Mouse (Mus musculus): ENCODE measurements around the gene Sec22c. TPM values are rescaled to one million over a fixed set of nuclear protein-coding genes. Genes with fewer than 3 reads are reported as not detected.

The Sec22c gene
- polyA plus RNA-seq, 1 experiment from 2014 or later = 7.4 TPM

- peaks cover 28% of the 10 kb centered on the region for H3K27me3 ChIP-seq (ENCODE audit: insufficient read depth, low read length)
- TF ChIP-seq CTCF (IDR thresholded peaks at IDR 0.05; ENCODE audit: low read depth) = no peak
- ATAC-seq (replicated peaks; ENCODE audit: low FRiP score, low read depth) = no peak
- no peaks in the 10 kb centered on the region for H3K9me3 ChIP-seq (replicated peaks; ENCODE audit: low read length)
- H3K9ac ChIP-seq (ENCODE audit: low read depth, low read length) = no peak overlapping the region
- H3K4me1 ChIP-seq (replicated peaks; ENCODE audit: insufficient read depth, low read length) = peaks cover 15% of the 10 kb centered on the region; the same call in 1 of the 2 replicates
- no peak overlapping the region for H3K4me2 ChIP-seq (ENCODE audit: low read length)
- no peak overlapping the region for H3K27ac ChIP-seq
- DNase-seq (ENCODE audit: low spot score) = no peak
- no peaks in the 10 kb centered on the region for H3K36me3 ChIP-seq (ENCODE audit: insufficient read depth, low read length)
- 54% methylated on average over 16 of the region's 16 CpGs for WGBS
- no peak overlapping the region for H3K4me3 ChIP-seq (replicated peaks; ENCODE audit: low read depth, low read length)
Observed at GRCm38 (mm10) chr9:121639790-121640189, 65.5 kb downstream of the Sec22c start.

GRCm38 (mm10) chr9:121635835-121636576 is 69.3 kb downstream of the Sec22c start:
- H3K27me3 ChIP-seq (ENCODE audit: insufficient read depth, low read length) = peaks cover 11% of the 10 kb centered on the region
- no peak overlapping the region for H3K4me2 ChIP-seq (ENCODE audit: low read length)
- no peak overlapping the region for H3K27ac ChIP-seq
- no peak overlapping the region for H3K4me3 ChIP-seq (replicated peaks; ENCODE audit: low read depth, low read length)
- H3K9me3 ChIP-seq (replicated peaks; ENCODE audit: low read length) = no peaks in the 10 kb centered on the region
- no peak for TF ChIP-seq CTCF (IDR thresholded peaks at IDR 0.05; ENCODE audit: low read depth)
- WGBS = 46% methylated on average over 7 of the region's 7 CpGs
- DNase-seq (ENCODE audit: low spot score) (no peak), ATAC-seq (replicated peaks; ENCODE audit: low FRiP score, low read depth) (no peak)
- no peaks in the 10 kb centered on the region for H3K4me1 ChIP-seq (replicated peaks; ENCODE audit: insufficient read depth, low read length)
- no peaks in the 10 kb centered on the region for H3K36me3 ChIP-seq (ENCODE audit: insufficient read depth, low read length)
- H3K9ac ChIP-seq (ENCODE audit: low read depth, low read length) = no peak overlapping the region

GRCm38 (mm10) chr9:121633306-121633705 is 72.0 kb downstream of the Sec22c start:
- no peak for TF ChIP-seq CTCF (IDR thresholded peaks at IDR 0.05; ENCODE audit: low read depth)
- WGBS = 67% methylated on average over 6 of the region's 6 CpGs
- Histone ChIP-seq H3K9ac (ENCODE audit: low read depth, low read length) (no peak overlapping the region), H3K9me3 (replicated peaks; ENCODE audit: low read length) (no peaks in the 10 kb centered on the region), H3K4me1 (replicated peaks; ENCODE audit: insufficient read depth, low read length) (no peaks in the 10 kb centered on the region), H3K4me2 (ENCODE audit: low read length) (no peak overlapping the region), H3K27me3 (ENCODE audit: insufficient read depth, low read length) (no peaks in the 10 kb centered on the region), H3K4me3 (replicated peaks; ENCODE audit: low read depth, low read length) (no peak overlapping the region), H3K27ac (no peak overlapping the region), H3K36me3 (ENCODE audit: insufficient read depth, low read length) (no peaks in the 10 kb centered on the region)
- ATAC-seq (replicated peaks; ENCODE audit: low FRiP score, low read depth) (no peak), DNase-seq (ENCODE audit: low spot score) (no peak)

GRCm38 (mm10) chr9:121632891-121633290 is 72.4 kb downstream of the Sec22c start:
- ATAC-seq (replicated peaks; ENCODE audit: low FRiP score, low read depth) = no peak
- H3K9me3 ChIP-seq (replicated peaks; ENCODE audit: low read length) = no peaks in the 10 kb centered on the region
- no peak for TF ChIP-seq CTCF (IDR thresholded peaks at IDR 0.05; ENCODE audit: low read depth)
- WGBS = 80% methylated on average over 10 of the region's 10 CpGs
- H3K4me1 ChIP-seq (replicated peaks; ENCODE audit: insufficient read depth, low read length) = no peaks in the 10 kb centered on the region
- no peak overlapping the region for H3K4me3 ChIP-seq (replicated peaks; ENCODE audit: low read depth, low read length)
- no peaks in the 10 kb centered on the region for H3K36me3 ChIP-seq (ENCODE audit: insufficient read depth, low read length)
- DNase-seq (ENCODE audit: low spot score) = no peak
- no peak overlapping the region for H3K27ac ChIP-seq
- H3K27me3 ChIP-seq (ENCODE audit: insufficient read depth, low read length) = no peaks in the 10 kb centered on the region
- H3K9ac ChIP-seq (ENCODE audit: low read depth, low read length) = no peak overlapping the region
- H3K4me2 ChIP-seq (ENCODE audit: low read length) = no peak overlapping the region

GRCm38 (mm10) chr9:121631946-121632345 is 73.3 kb downstream of the Sec22c start:
- no peak for ATAC-seq (replicated peaks; ENCODE audit: low FRiP score, low read depth)
- Histone ChIP-seq H3K4me2 (ENCODE audit: low read length) (no peak overlapping the region), H3K27me3 (ENCODE audit: insufficient read depth, low read length) (no peaks in the 10 kb centered on the region), H3K36me3 (ENCODE audit: insufficient read depth, low read length) (no peaks in the 10 kb centered on the region), H3K9ac (ENCODE audit: low read depth, low read length) (no peak overlapping the region), H3K27ac (no peak overlapping the region), H3K9me3 (replicated peaks; ENCODE audit: low read length) (no peaks in the 10 kb centered on the region), H3K4me1 (replicated peaks; ENCODE audit: insufficient read depth, low read length) (no peaks in the 10 kb centered on the region), H3K4me3 (replicated peaks; ENCODE audit: low read depth, low read length) (no peak overlapping the region)
- TF ChIP-seq CTCF (IDR thresholded peaks at IDR 0.05; ENCODE audit: low read depth) = no peak
- 52% methylated on average over 4 of the region's 4 CpGs for WGBS
- no peak for DNase-seq (ENCODE audit: low spot score)

GRCm38 (mm10) chr9:121630627-121631026 is 74.7 kb downstream of the Sec22c start:
- H3K4me1 ChIP-seq (replicated peaks; ENCODE audit: insufficient read depth, low read length) = no peaks in the 10 kb centered on the region
- H3K4me2 ChIP-seq (ENCODE audit: low read length) = no peak overlapping the region
- DNase-seq (ENCODE audit: low spot score) (no peak), ATAC-seq (replicated peaks; ENCODE audit: low FRiP score, low read depth) (no peak)
- H3K27me3 ChIP-seq (ENCODE audit: insufficient read depth, low read length) = no peaks in the 10 kb centered on the region
- H3K9ac ChIP-seq (ENCODE audit: low read depth, low read length) = no peak overlapping the region
- 77% methylated on average over 1 of the region's 1 CpGs for WGBS
- no peak for TF ChIP-seq CTCF (IDR thresholded peaks at IDR 0.05; ENCODE audit: low read depth)
- H3K36me3 ChIP-seq (ENCODE audit: insufficient read depth, low read length) = no peaks in the 10 kb centered on the region
- H3K4me3 ChIP-seq (replicated peaks; ENCODE audit: low read depth, low read length) = no peak overlapping the region
- no peaks in the 10 kb centered on the region for H3K9me3 ChIP-seq (replicated peaks; ENCODE audit: low read length)
- no peak overlapping the region for H3K27ac ChIP-seq

Other genes with a start within 250 kb of the Sec22c start
- 13.0 and 14.0 TPM in 2 replicates for gene Cck, start 209.8 kb downstream of the Sec22c start, polyA plus RNA-seq (2015; fragmentation: Nextera tagmentation; extraction: Ambion mirVana)
- gene Lyzl4, start 63.4 kb downstream of the Sec22c start, polyA plus RNA-seq (2015; fragmentation: Nextera tagmentation; extraction: Ambion mirVana) = 0.28 TPM in 1 of 2 replicates, not detected in the other
- gene Vipr1, start 62.8 kb downstream of the Sec22c start, polyA plus RNA-seq (2015; fragmentation: Nextera tagmentation; extraction: Ambion mirVana) = 0.13 and 0.17 TPM in 2 replicates
- gene Ss18l2, start 4.8 kb upstream of the Sec22c start, polyA plus RNA-seq (2015; fragmentation: Nextera tagmentation; extraction: Ambion mirVana) = 176 and 194 TPM in 2 replicates
- gene Nktr, start 13.7 kb upstream of the Sec22c start, polyA plus RNA-seq (2015; fragmentation: Nextera tagmentation; extraction: Ambion mirVana) = 42.8 and 44.7 TPM in 2 replicates
- gene Zfp651, start 53.8 kb upstream of the Sec22c start, polyA plus RNA-seq (2015; fragmentation: Nextera tagmentation; extraction: Ambion mirVana) = 13.6 and 14.4 TPM in 2 replicates
- gene Klhl40, start 72.1 kb upstream of the Sec22c start, polyA plus RNA-seq (2015; fragmentation: Nextera tagmentation; extraction: Ambion mirVana) = 0.13 TPM in 1 of 2 replicates, not detected in the other
- 0.11 and 0.42 TPM in 2 replicates for gene Hhatl, start 87.0 kb upstream of the Sec22c start, polyA plus RNA-seq (2015; fragmentation: Nextera tagmentation; extraction: Ambion mirVana)
- 0.23 and 0.25 TPM in 2 replicates for gene Ccdc13, start 134.0 kb upstream of the Sec22c start, polyA plus RNA-seq (2015; fragmentation: Nextera tagmentation; extraction: Ambion mirVana)
- gene Higd1a, start 152.9 kb upstream of the Sec22c start, polyA plus RNA-seq (2015; fragmentation: Nextera tagmentation; extraction: Ambion mirVana) = 148 and 151 TPM in 2 replicates
- gene Ackr2, start 192.9 kb upstream of the Sec22c start, polyA plus RNA-seq (2015; fragmentation: Nextera tagmentation; extraction: Ambion mirVana) = 0.79 and 0.97 TPM in 2 replicates
- gene Cyp8b1, start 210.8 kb upstream of the Sec22c start, polyA plus RNA-seq (2015; fragmentation: Nextera tagmentation; extraction: Ambion mirVana) = not detected in 2 replicates
- gene Fam198a, start 245.5 kb upstream of the Sec22c start, polyA plus RNA-seq (2015; fragmentation: Nextera tagmentation; extraction: Ambion mirVana) = 0.37 and 0.50 TPM in 2 replicates